Mouse (Mus musculus): ENCODE data around the gene Kif21b. TPM values are rescaled to one million over a fixed set of nuclear protein-coding genes. Genes with fewer than 3 reads are reported as not detected.

The Kif21b gene
- polyA plus RNA-seq, 1 experiment from 2014 or later, result 49.4 TPM

- Histone ChIP-seq H3K4me1 (replicated peaks; ENCODE audit: control insufficient read depth, insufficient read depth, low read length) (peaks cover 13% of the 10 kb centered on the region), H3K4me3 (replicated peaks; ENCODE audit: low read length) (no peak overlapping the region), H3K27me3 (ENCODE audit: control insufficient read depth, insufficient read depth, low read length) (no peaks in the 10 kb centered on the region), H3K27ac (no peak overlapping the region), H3K9me3 (ENCODE audit: control insufficient read depth, low read length) (no peaks in the 10 kb centered on the region), H3K9ac (no peak overlapping the region), H3K4me2 (replicated peaks) (no peak overlapping the region), H3K36me3 (replicated peaks; ENCODE audit: control insufficient read depth, insufficient read depth) (peaks cover 64% of the 10 kb centered on the region)
- DNase-seq (ENCODE audit: low spot score), result no peak
- no peak for ATAC-seq (ENCODE audit: low FRiP score)
- 85% methylated on average over 2 of the region's 2 CpGs for WGBS
Measured at GRCm38 (mm10) chr1:136177085-136177484, 45.9 kb downstream of the Kif21b start.

GRCm38 (mm10) chr1:136178741-136179140 is 47.6 kb downstream of the Kif21b start:
- WGBS, result 53% methylated on average over 6 of the region's 6 CpGs
- no peak for DNase-seq (ENCODE audit: low spot score)

GRCm38 (mm10) chr1:136179511-136180001 is 48.4 kb downstream of the Kif21b start:
- H3K36me3 ChIP-seq (replicated peaks; ENCODE audit: control insufficient read depth, insufficient read depth), result peaks cover 39% of the 10 kb centered on the region
- 58% methylated on average over 2 of the region's 2 CpGs for WGBS
- ATAC-seq (ENCODE audit: low FRiP score), result no peak
- no peak overlapping the region for H3K9ac ChIP-seq
- no peak overlapping the region for H3K27ac ChIP-seq
- H3K27me3 ChIP-seq (ENCODE audit: control insufficient read depth, insufficient read depth, low read length), result no peaks in the 10 kb centered on the region
- no peak for DNase-seq (ENCODE audit: low spot score)
- no peaks in the 10 kb centered on the region for H3K9me3 ChIP-seq (ENCODE audit: control insufficient read depth, low read length)
- H3K4me2 ChIP-seq (replicated peaks), result no peak overlapping the region
- H3K4me3 ChIP-seq (replicated peaks; ENCODE audit: low read length), result no peak overlapping the region
- no peaks in the 10 kb centered on the region for H3K4me1 ChIP-seq (replicated peaks; ENCODE audit: control insufficient read depth, insufficient read depth, low read length)

More at GRCm38 (mm10) chr1:136178741-136179140, 47.6 kb downstream of the Kif21b start:
- Histone ChIP-seq H3K9me3 (ENCODE audit: control insufficient read depth, low read length) (no peaks in the 10 kb centered on the region), H3K4me3 (replicated peaks; ENCODE audit: low read length) (no peak overlapping the region), H3K4me1 (replicated peaks; ENCODE audit: control insufficient read depth, insufficient read depth, low read length) (peaks cover 8% of the 10 kb centered on the region), H3K36me3 (replicated peaks; ENCODE audit: control insufficient read depth, insufficient read depth) (peaks cover 47% of the 10 kb centered on the region), H3K27ac (no peak overlapping the region), H3K27me3 (ENCODE audit: control insufficient read depth, insufficient read depth, low read length) (no peaks in the 10 kb centered on the region), H3K4me2 (replicated peaks) (no peak overlapping the region), H3K9ac (no peak overlapping the region)
- ATAC-seq (ENCODE audit: low FRiP score), result no peak

GRCm38 (mm10) chr1:136190033-136190432 is 58.8 kb downstream of the Kif21b start:
- Histone ChIP-seq H3K27me3 (ENCODE audit: control insufficient read depth, insufficient read depth, low read length) (no peaks in the 10 kb centered on the region), H3K4me2 (replicated peaks) (no peak overlapping the region), H3K9me3 (ENCODE audit: control insufficient read depth, low read length) (no peaks in the 10 kb centered on the region), H3K9ac (no peak overlapping the region), H3K36me3 (replicated peaks; ENCODE audit: control insufficient read depth, insufficient read depth) (no peaks in the 10 kb centered on the region), H3K27ac (no peak overlapping the region), H3K4me1 (replicated peaks; ENCODE audit: control insufficient read depth, insufficient read depth, low read length) (no peaks in the 10 kb centered on the region), H3K4me3 (replicated peaks; ENCODE audit: low read length) (no peak overlapping the region)
- DNase-seq (ENCODE audit: low spot score), result no peak
- 92% methylated on average over 5 of the region's 5 CpGs for WGBS
- ATAC-seq (ENCODE audit: low FRiP score), result no peak

- 39% methylated on average over 3 of the region's 3 CpGs for WGBS
- Histone ChIP-seq H3K27me3 (ENCODE audit: control insufficient read depth, insufficient read depth, low read length) (no peaks in the 10 kb centered on the region), H3K4me3 (replicated peaks; ENCODE audit: low read length) (no peak within 1 kb of the TSS), H3K4me1 (replicated peaks; ENCODE audit: control insufficient read depth, insufficient read depth, low read length) (no peaks in the 10 kb centered on the region), H3K36me3 (replicated peaks; ENCODE audit: control insufficient read depth, insufficient read depth) (no peaks in the 10 kb centered on the region), H3K27ac (no peak within 1 kb of the TSS), H3K9me3 (ENCODE audit: control insufficient read depth, low read length) (no peaks in the 10 kb centered on the region), H3K9ac (no peak within 1 kb of the TSS), H3K4me2 (replicated peaks) (no peak within 1 kb of the TSS)
- no peak for DNase-seq (ENCODE audit: low spot score)
- peak; percentile 40 for ATAC-seq (ENCODE audit: low FRiP score)
Measured at GRCm38 (mm10) chr1:136212803-136213202, 81.6 kb downstream of the Kif21b start, which contains the start of gene Mroh3. Gene Mroh3 (minus strand): TSS chr1:136212828.

DNA sequence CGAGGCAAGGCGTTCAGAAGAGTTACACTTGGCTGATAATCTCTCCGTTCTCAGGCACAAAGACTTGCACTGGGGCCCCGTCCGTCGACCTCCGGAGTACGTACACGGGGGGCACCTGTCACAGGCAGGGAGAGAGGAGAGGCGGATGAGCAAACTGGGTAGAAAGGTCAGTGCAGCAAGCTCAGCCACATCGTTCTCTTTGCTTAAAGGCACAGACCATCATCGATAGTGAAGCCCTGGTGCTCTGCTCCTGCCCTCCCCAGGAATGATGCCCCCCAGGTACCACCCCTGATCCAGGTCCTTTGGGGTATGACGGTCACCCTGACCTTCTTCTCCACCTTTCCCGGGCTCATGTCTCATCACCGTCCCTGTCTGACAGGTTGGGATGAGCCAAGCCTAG is 83.1 kb downstream of the Kif21b start:
- DNase-seq (ENCODE audit: low spot score), result no peak
- Histone ChIP-seq H3K4me2 (replicated peaks) (no peak overlapping the region), H3K9me3 (ENCODE audit: control insufficient read depth, low read length) (no peaks in the 10 kb centered on the region), H3K4me1 (replicated peaks; ENCODE audit: control insufficient read depth, insufficient read depth, low read length) (no peaks in the 10 kb centered on the region), H3K27me3 (ENCODE audit: control insufficient read depth, insufficient read depth, low read length) (no peaks in the 10 kb centered on the region), H3K27ac (no peak overlapping the region), H3K4me3 (replicated peaks; ENCODE audit: low read length) (no peak overlapping the region), H3K9ac (no peak overlapping the region), H3K36me3 (replicated peaks; ENCODE audit: control insufficient read depth, insufficient read depth) (no peaks in the 10 kb centered on the region)
- WGBS, result 77% methylated on average over 15 of the region's 15 CpGs
- no peak for ATAC-seq (ENCODE audit: low FRiP score)

DNA sequence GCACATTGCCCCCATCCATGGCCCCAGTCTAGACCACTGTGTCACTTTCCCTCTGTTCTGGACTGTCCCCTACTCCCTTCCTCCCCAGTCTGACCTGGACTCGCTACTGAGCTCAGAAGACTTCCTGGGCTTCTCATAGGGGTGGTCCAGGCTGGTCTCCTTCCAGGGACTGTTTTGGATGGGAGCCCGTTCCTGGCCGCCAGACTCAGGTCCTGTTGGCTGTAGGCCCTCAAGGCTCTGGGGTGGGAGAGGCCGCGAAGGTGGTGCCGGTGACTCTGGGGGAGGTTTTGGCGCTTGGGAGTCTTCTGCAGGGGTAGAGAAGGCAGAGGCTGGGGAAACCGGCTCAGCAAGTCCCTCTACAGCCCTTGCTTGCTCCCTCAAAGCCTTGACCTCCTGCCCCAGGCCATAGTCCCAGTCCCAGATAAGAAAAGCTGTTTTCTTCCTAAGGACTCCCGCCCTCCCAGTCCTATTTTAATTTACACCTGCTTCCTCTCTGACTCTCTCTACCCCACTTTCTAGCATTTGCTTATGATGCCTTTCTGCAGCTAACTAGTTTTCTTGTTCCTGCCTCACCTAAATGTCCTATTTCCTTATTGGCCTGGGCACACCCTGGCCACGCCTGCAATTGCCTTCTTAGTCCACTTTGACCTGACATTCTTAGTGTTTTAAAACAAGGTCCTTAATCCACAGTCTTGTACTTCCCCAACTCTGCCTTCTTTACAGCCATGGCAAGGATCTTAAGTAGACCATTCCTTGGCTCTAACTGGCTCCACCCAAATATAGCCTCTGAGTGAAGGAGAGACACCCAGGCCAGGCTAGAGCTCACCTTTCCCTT is 89.1 kb downstream of the Kif21b start:
- Histone ChIP-seq H3K4me2 (replicated peaks) (no peak overlapping the region), H3K9ac (no peak overlapping the region), H3K27ac (no peak overlapping the region), H3K9me3 (ENCODE audit: control insufficient read depth, low read length) (no peaks in the 10 kb centered on the region), H3K4me1 (replicated peaks; ENCODE audit: control insufficient read depth, insufficient read depth, low read length) (no peaks in the 10 kb centered on the region), H3K4me3 (replicated peaks; ENCODE audit: low read length) (no peak overlapping the region), H3K27me3 (ENCODE audit: control insufficient read depth, insufficient read depth, low read length) (no peaks in the 10 kb centered on the region), H3K36me3 (replicated peaks; ENCODE audit: control insufficient read depth, insufficient read depth) (no peaks in the 10 kb centered on the region)
- ATAC-seq (ENCODE audit: low FRiP score), result no peak
- WGBS, result 82% methylated on average over 10 of the region's 10 CpGs
- DNase-seq (ENCODE audit: low spot score), result no peak

GRCm38 (mm10) chr1:136222386-136222785 is 91.2 kb downstream of the Kif21b start:
- no peak for DNase-seq (ENCODE audit: low spot score)
- H3K4me3 ChIP-seq (replicated peaks; ENCODE audit: low read length), result no peak overlapping the region
- H3K4me2 ChIP-seq (replicated peaks), result no peak overlapping the region
- no peak for ATAC-seq (ENCODE audit: low FRiP score)
- no peaks in the 10 kb centered on the region for H3K27me3 ChIP-seq (ENCODE audit: control insufficient read depth, insufficient read depth, low read length)
- H3K27ac ChIP-seq, result no peak overlapping the region
- no peaks in the 10 kb centered on the region for H3K36me3 ChIP-seq (replicated peaks; ENCODE audit: control insufficient read depth, insufficient read depth)
- H3K9me3 ChIP-seq (ENCODE audit: control insufficient read depth, low read length), result no peaks in the 10 kb centered on the region
- H3K4me1 ChIP-seq (replicated peaks; ENCODE audit: control insufficient read depth, insufficient read depth, low read length), result 0 out of 2 replicates have a peak, but pooled peaks cover 2% of the 10 kb centered on the region
- 87% methylated on average over 10 of the region's 10 CpGs for WGBS
- H3K9ac ChIP-seq, result no peak overlapping the region

DNA sequence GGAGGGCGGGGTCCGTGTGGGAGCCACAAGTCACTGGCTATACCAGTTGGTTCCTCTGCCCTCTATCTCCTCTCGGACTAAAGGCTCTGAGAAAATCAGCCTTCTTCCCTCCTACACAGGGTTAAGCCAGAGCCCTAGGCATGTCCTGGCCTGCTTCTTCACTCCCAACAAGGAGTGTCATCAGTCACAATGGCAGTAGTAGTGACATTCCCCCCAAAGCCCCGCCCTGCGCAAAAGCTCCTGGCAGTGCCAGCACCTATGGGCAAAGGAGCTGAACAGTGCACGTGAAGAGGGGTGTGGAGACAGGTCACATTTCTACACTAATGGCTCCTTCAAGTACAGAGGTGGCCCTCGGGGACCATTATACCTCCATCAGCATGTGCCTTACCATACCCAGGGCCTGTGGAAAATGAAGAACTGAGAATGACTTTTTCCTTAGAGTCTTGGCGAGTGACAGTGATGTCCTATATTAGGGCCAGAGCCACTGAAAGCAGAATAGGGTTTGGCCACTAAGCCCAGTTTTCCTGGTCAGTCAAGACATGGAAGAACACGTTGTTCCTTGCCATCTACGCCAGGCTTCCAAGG is 92.7 kb downstream of the Kif21b start:
- Histone ChIP-seq H3K4me3 (replicated peaks; ENCODE audit: low read length) (no peak overlapping the region), H3K4me1 (replicated peaks; ENCODE audit: control insufficient read depth, insufficient read depth, low read length) (peaks cover 14% of the 10 kb centered on the region), H3K9me3 (ENCODE audit: control insufficient read depth, low read length) (no peaks in the 10 kb centered on the region), H3K27me3 (ENCODE audit: control insufficient read depth, insufficient read depth, low read length) (no peaks in the 10 kb centered on the region), H3K9ac (no peak overlapping the region), H3K36me3 (replicated peaks; ENCODE audit: control insufficient read depth, insufficient read depth) (no peaks in the 10 kb centered on the region), H3K27ac (no peak overlapping the region), H3K4me2 (replicated peaks) (no peak overlapping the region)
- 92% methylated on average over 10 of the region's 10 CpGs for WGBS
- no peak for ATAC-seq (ENCODE audit: low FRiP score)
- no peak for DNase-seq (ENCODE audit: low spot score)
